Mouse (Mus musculus) forebrain, embryonic 15.5 days (tissue): ENCODE data around the gene Cdnf. TPM values are rescaled to one million over a fixed set of nuclear protein-coding genes. Genes with fewer than 3 reads are reported as not detected.

Source experiments
- ATAC-seq: fragments of 200-750 bp; cut with Nextera tagmentation; replicated peaks from 2 replicates; pipeline ENCODE4 v1.8.0; 2017; ENCODE audit warnings: mild to moderate bottlenecking, moderate TSS enrichment, moderate library complexity
- H3K27ac ChIP-seq: fragments of 300-500 bp; sonication (generic); replicated peaks from 2 replicates; pipeline ENCODE4 v1.5.1; 2015; ENCODE audit warnings: mild to moderate bottlenecking, inconsistent platforms
- H3K27me3 ChIP-seq: fragments of 300-500 bp; sonication (generic); 2 replicates; pipeline ENCODE4 v1.6.1; 2015; ENCODE audit warnings: inconsistent platforms
- H3K36me3 ChIP-seq: fragments of 300-500 bp; sonication (generic); 2 replicates; pipeline ENCODE4 v1.6.1; 2015; ENCODE audit warnings: mild to moderate bottlenecking, inconsistent platforms
- H3K4me1 ChIP-seq: fragments of 300-500 bp; sonication (generic); 2 replicates; pipeline ENCODE4 v1.6.1; 2015; ENCODE audit warnings: inconsistent platforms
- H3K4me2 ChIP-seq: fragments of 300-500 bp; sonication (generic); replicated peaks from 2 replicates; pipeline ENCODE4 v1.6.1; 2015; ENCODE audit warnings: mild to moderate bottlenecking, inconsistent platforms
- H3K4me3 ChIP-seq: fragments of 300-500 bp; sonication (generic); 2 replicates; pipeline ENCODE4 v1.5.1; 2015; ENCODE audit warnings: mild to moderate bottlenecking, inconsistent platforms
- H3K9ac ChIP-seq: fragments of 300-500 bp; sonication (generic); replicated peaks from 2 replicates; pipeline ENCODE4 v1.6.1; 2015; ENCODE audit warnings: mild to moderate bottlenecking, inconsistent platforms
- H3K9me3 ChIP-seq: fragments of 300-500 bp; sonication (generic); 2 replicates; pipeline ENCODE4 v1.6.1; 2016; ENCODE audit warnings: inconsistent platforms
- WGBS: fragments of 180-500 bp; shearing (Covaris S2); methylation state at CpG from one replicate; pipeline ENCODE4 v1.1.7; 2015; ENCODE audit warnings: mixed read lengths; 5-methylcytosine and 5-hydroxymethylcytosine counted together
- polyA plus RNA-seq: library from polyadenylated mRNA; unstranded; fragments of >200 nt; fragmentation: Nextera tagmentation; extraction: Ambion mirVana; gene quantifications from 2 replicates; pipeline ENCODE4 v1.2.1, GENCODE M21; 2015

The Cdnf gene
- polyA plus RNA-seq, 1 experiment from 2014 or later: 0.46 TPM

GRCm38 (mm10) chr2:3526288-3526687 lies 13.5 kb downstream of the Cdnf start:
- Histone ChIP-seq H3K27me3 (no peaks in the 10 kb centered on the region), H3K4me3 (no peak overlapping the region), H3K9ac (no peak overlapping the region), H3K36me3 (no peaks in the 10 kb centered on the region), H3K4me2 (no peak overlapping the region), H3K27ac (no peak overlapping the region), H3K9me3 (no peaks in the 10 kb centered on the region), H3K4me1 (no peaks in the 10 kb centered on the region)
- WGBS: 79% methylated on average over 6 of the region's 6 CpGs
- no peak for ATAC-seq

DNA sequence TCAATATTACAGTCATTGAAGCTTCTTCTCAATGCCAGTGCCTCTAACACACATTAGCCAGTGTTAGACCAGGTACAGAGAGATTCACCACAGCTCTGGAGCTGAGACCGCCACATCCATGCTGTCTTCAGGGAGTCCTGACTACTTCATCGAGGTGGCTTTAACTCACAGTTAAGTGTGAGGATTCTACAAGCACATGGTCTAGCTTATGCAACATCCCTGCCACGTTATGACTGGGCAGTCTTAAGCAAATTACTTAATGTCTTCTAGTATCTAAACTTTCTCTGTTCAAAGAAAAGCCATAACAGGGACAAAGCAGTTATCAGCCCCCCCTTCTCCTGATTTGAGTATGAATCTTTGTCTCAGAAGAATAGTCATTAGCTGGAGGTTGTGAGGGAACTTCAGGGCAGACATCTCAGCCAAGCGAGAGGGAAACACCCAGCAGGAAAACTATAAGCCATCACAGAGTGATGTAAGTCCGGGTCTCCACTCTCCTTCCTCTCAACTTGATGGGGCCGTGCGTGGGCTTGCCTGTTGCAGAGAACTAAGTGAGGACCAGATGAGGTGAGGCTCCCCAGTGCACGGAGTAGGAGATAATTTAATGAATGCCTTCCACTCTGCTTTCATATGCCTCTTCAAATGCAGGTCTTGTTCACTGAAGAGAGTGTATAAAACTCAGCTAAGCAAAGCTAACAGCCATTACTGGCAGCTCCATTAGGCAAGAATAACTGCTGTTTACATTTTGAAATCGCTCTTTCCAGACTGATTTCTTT lies 28.7 kb downstream of the Cdnf start:
- H3K9ac ChIP-seq: no peak overlapping the region
- H3K27me3 ChIP-seq: no peaks in the 10 kb centered on the region
- no peak for ATAC-seq
- H3K4me1 ChIP-seq: no peaks in the 10 kb centered on the region
- H3K9me3 ChIP-seq: no peaks in the 10 kb centered on the region
- H3K27ac ChIP-seq: no peak overlapping the region
- H3K4me3 ChIP-seq: no peak overlapping the region
- no peaks in the 10 kb centered on the region for H3K36me3 ChIP-seq
- 71% methylated on average over 9 of the region's 9 CpGs for WGBS
- H3K4me2 ChIP-seq: no peak overlapping the region

DNA sequence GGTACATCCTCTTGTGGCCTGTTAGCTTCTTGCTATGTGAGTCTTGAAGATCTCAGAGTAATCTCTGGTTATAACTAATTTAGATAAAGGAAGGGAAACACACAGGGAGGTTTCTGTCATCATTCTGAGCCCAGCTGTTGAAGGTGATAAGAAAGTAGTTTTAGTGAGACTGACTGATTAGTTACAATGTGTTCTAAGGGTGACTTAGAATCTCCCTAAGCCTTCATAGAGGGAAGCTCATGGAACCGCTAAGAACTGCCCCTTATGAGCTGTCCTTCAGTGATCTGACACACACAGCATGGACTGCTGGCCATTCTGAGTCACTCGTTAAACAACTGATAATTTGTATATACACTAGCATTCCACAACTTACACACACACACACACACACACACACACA lies 33.2 kb downstream of the Cdnf start:
- Histone ChIP-seq H3K4me1 (no peaks in the 10 kb centered on the region), H3K9me3 (no peaks in the 10 kb centered on the region), H3K9ac (no peak overlapping the region), H3K27me3 (no peaks in the 10 kb centered on the region), H3K4me3 (no peak overlapping the region), H3K27ac (no peak overlapping the region), H3K4me2 (no peak overlapping the region), H3K36me3 (no peaks in the 10 kb centered on the region)
- WGBS: 74% methylated on average over 2 of the region's 2 CpGs
- ATAC-seq: no peak

DNA sequence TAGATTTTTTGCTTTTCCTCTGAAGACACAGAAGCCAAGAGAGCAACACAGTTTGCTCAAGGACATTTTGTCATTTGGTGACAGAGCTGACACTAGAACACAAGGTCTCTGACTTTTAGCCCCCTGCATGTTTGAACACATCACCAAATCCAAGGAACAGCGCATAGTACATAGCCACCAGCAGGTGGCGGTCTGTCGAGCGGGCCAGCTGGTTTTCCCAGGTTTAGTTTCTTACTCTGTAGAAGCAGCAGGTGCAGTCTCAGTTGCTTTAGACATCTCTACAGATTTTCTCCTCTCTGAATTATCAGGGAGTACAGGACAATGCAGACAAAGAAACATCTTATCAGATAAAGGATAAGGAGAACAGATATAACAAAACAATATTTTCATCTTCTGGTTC lies 33.8 kb downstream of the Cdnf start:
- Histone ChIP-seq H3K4me3 (no peak overlapping the region), H3K9ac (no peak overlapping the region), H3K4me2 (no peak overlapping the region), H3K36me3 (no peaks in the 10 kb centered on the region), H3K27ac (no peak overlapping the region), H3K9me3 (no peaks in the 10 kb centered on the region), H3K27me3 (no peaks in the 10 kb centered on the region), H3K4me1 (no peaks in the 10 kb centered on the region)
- 4% methylated on average over 4 of the region's 4 CpGs for WGBS
- no peak for ATAC-seq

GRCm38 (mm10) chr2:3570186-3570585 lies 57.4 kb downstream of the Cdnf start, which contains the start of gene Fam107b:
Fam107b (plus strand) TSS chr2:3570488.
- 69% methylated on average over 12 of the region's 12 CpGs for WGBS
- no peak within 1 kb of the TSS for H3K27ac ChIP-seq
- H3K36me3 ChIP-seq: no peaks in the 10 kb centered on the region
- H3K27me3 ChIP-seq: no peaks in the 10 kb centered on the region
- no peaks in the 10 kb centered on the region for H3K4me1 ChIP-seq
- H3K4me3 ChIP-seq: no peak within 1 kb of the TSS
- ATAC-seq: no peak
- no peaks in the 10 kb centered on the region for H3K9me3 ChIP-seq
- no peak within 1 kb of the TSS for H3K9ac ChIP-seq
- no peak within 1 kb of the TSS for H3K4me2 ChIP-seq

DNA sequence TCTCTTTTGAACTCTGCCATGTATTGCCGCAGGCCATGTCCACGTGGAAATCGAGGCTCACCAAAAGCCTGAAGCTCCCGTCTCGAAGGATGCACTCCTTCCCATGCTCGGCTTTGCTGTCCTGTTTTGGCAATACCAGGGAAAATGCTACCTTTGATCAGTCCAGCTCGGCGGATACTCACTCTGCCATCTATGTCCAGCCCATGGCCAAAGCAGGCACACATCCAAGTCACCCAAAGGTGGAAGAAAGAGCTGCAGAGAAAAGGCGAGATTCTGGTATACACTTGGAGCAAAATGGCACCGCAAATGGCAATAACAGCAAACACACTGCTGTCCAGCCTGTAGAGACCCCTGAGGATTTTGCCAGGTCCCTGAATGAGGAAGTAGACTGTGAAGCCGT lies 57.8 kb downstream of the Cdnf start:
- H3K27ac ChIP-seq: no peak overlapping the region
- no peaks in the 10 kb centered on the region for H3K27me3 ChIP-seq
- no peak for ATAC-seq
- no peak overlapping the region for H3K9ac ChIP-seq
- H3K4me1 ChIP-seq: no peaks in the 10 kb centered on the region
- 87% methylated on average over 11 of the region's 11 CpGs for WGBS
- no peak overlapping the region for H3K4me3 ChIP-seq
- no peaks in the 10 kb centered on the region for H3K9me3 ChIP-seq
- no peaks in the 10 kb centered on the region for H3K36me3 ChIP-seq
- no peak overlapping the region for H3K4me2 ChIP-seq

GRCm38 (mm10) chr2:3573883-3574282 lies 61.1 kb downstream of the Cdnf start:
- no peaks in the 10 kb centered on the region for H3K9me3 ChIP-seq
- no peak overlapping the region for H3K9ac ChIP-seq
- WGBS: 88% methylated on average over 7 of the region's 7 CpGs
- no peak overlapping the region for H3K4me3 ChIP-seq
- H3K4me2 ChIP-seq: no peak overlapping the region
- H3K4me1 ChIP-seq: no peaks in the 10 kb centered on the region
- ATAC-seq: no peak
- H3K27ac ChIP-seq: no peak overlapping the region
- H3K27me3 ChIP-seq: no peaks in the 10 kb centered on the region
- no peaks in the 10 kb centered on the region for H3K36me3 ChIP-seq

DNA sequence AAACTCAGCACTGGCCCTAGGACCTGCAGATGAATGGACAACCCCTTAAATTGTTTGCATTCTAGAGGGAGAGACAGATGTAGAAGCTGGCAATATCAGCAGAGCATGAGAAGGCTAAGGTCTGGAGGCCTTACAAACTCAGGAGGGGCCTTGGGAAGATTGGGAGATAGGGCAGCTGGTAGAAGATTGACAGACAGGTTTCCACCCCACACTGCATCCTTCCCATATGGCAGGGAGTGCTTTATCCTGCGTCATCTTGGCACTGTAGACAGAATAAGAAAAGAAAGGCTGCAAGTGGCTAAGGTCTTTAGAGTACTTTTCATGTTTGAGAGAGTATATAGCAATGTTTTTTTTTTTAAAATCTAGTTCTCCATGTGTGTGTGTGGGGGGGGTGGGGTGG lies 62.3 kb downstream of the Cdnf start:
- Histone ChIP-seq H3K9me3 (no peaks in the 10 kb centered on the region), H3K27ac (no peak overlapping the region), H3K27me3 (no peaks in the 10 kb centered on the region), H3K4me2 (no peak overlapping the region), H3K36me3 (no peaks in the 10 kb centered on the region), H3K4me1 (no peaks in the 10 kb centered on the region), H3K9ac (no peak overlapping the region), H3K4me3 (no peak overlapping the region)
- ATAC-seq: no peak
- WGBS: 55% methylated on average over 1 of the region's 1 CpGs

Other genes with a start within 250 kb of the Cdnf start
- 99.7 and 108 TPM in 2 replicates for gene Nmt2, start 228.8 kb upstream of the Cdnf start, polyA plus RNA-seq
- gene Rpp38, start 180.4 kb upstream of the Cdnf start, polyA plus RNA-seq: 15.2 and 15.3 TPM in 2 replicates
- 0.91 and 1.3 TPM in 2 replicates for gene Acbd7, start 176.9 kb upstream of the Cdnf start, polyA plus RNA-seq
- gene Olah, start 115.8 kb upstream of the Cdnf start, polyA plus RNA-seq: not detected in 2 replicates
- 4.4 and 6.4 TPM in 2 replicates for gene Meig1, start 90.4 kb upstream of the Cdnf start, polyA plus RNA-seq
- gene Dclre1c, start 88.9 kb upstream of the Cdnf start, polyA plus RNA-seq: 8.7 and 9.9 TPM in 2 replicates
- gene Suv39h2, start 38.0 kb upstream of the Cdnf start, polyA plus RNA-seq: 16.6 and 17.1 TPM in 2 replicates
- gene Gm45902, start 240 bp upstream of the Cdnf start, polyA plus RNA-seq: 7.9 and 8.1 TPM in 2 replicates
- 79.6 and 83.9 TPM in 2 replicates for gene Hspa14, start 216 bp upstream of the Cdnf start, polyA plus RNA-seq
- gene Fam107b, start 57.5 kb downstream of the Cdnf start, polyA plus RNA-seq: 58.9 and 60.4 TPM in 2 replicates